Mouse (Mus musculus) lung, postnatal 0 days (tissue): ENCODE data around the gene 1810009A15Rik.

Experiments
- CTCF ChIP-seq: IDR thresholded peaks from 2 replicates; pipeline ENCODE4 v1.5.1; 2016; ENCODE audit warnings: antibody characterized with exemption, mild to moderate bottlenecking
- EP300 ChIP-seq: IDR thresholded peaks from 2 replicates; pipeline ENCODE4 v1.6.1; 2016; ENCODE audit warnings: antibody characterized with exemption, mild to moderate bottlenecking, control low read depth

DNA sequence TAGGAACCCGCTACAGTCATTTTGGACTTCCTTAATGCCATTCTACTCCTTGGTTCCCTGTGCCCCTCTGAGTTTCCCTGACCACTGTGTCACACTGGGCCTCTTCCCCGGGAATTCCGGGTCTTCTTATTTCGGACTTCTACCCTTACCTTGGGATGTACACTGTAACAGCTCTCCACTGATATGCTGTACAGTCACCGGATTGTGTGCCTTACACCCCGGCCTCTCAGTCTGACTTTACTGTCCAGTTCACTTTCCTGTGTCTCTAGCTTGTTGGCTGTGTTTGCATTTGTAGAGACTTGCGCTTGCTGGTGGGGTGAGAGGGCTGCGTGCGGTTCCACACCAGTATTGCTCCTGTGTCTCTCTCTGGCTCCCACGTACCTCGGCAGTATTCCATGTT lies 41.5 kb downstream of the 1810009A15Rik start:
- TF ChIP-seq CTCF (no peak), EP300 (no peak)
